Mouse (Mus musculus): Measurements from ENCODE around the gene 6030408B16Rik. TPM values are rescaled to one million over a fixed set of nuclear protein-coding genes. Genes with fewer than 3 reads are reported as not detected.
"Not testable (repeated sequence)": the region's sequence is repeated elsewhere in the genome, so short reads cannot be mapped to it uniquely, and the experiment has no call there.

Gene 6030408B16Rik
- polyA plus RNA-seq, 1 experiment from 2014 or later = 1.3 TPM

DNA sequence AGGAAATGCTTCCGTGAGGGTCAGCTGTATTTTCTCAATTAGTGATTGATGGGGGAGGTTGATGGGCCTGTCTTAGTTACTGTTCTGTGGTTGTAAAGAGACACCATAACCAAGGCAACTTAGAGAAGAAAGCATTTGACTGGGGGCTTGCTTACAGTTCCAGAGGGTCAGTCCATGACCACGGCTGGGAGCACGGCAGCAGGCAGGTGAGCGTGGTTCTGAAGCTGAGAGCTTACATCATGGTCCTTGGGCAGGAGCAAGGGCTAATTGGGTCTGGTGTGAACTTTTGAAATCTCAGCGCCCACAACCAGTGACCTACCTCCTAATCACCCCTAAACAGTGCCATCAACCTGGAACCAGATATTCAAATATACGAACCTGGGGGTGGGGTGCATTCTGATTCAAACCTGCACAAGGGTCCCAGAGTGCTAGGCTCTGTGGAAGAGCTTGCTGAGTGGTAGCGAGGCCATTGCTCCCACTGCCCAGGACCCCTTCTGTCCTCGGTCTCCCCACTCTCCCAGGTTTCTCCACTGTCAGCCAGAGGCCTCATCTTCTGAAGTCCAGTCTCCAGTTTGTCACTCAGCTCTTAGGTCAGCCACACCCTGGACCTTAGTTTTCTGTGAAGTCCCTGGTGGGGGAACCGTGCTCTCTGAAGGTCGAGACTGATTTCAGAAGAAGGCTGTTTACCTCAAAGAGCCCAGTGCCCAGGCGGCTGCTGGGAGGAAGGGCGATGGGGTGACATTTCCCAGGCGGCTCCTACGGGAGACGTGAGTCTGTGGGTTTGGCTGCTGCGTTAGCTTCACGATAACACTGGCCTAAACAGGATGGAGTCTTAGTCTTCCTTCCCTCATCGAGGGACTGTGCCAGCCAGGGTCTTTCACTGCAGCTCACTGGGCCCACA lies 24.2 kb downstream of the 6030408B16Rik start:
- no peak overlapping the region for H3K4me2 ChIP-seq (replicated peaks)

DNA sequence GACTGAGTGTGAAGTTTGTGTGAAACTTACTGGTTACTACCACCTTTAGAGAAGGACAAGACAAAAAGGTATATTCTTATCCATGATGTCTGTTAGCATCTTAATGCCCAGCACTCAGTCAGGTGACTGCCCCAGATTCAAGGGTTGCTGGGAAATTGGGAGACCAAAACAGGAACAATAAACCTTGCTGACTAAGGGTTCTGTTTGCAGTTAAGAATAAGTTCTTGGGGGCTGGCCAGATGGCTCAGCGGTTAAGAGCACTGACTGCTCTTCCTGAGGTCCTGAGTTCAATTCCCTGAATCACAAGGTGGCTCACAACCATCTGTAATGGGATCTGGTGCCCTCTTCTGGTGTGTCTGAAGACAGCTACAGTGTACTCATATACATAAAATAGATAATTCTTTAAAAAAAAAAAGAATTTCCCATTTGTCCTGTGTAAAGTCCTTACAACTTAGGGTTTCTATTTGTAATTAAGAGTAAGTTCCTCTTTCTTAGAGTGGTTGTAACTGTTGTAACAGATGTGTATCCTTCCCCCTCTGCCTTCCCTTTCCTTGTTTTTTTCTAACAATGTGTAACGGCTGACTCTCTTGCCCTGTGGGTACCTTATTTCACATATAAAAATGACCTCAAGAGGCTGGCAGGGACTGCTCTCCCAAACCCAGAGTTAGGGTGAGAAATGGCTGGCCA lies 24.9 kb downstream of the 6030408B16Rik start:
- no peak overlapping the region for H3K9ac ChIP-seq
- no peak overlapping the region for H3K4me2 ChIP-seq (replicated peaks)
- no peaks in the 10 kb centered on the region for H3K36me3 ChIP-seq
- no peaks in the 10 kb centered on the region for H3K9me3 ChIP-seq (replicated peaks)
- ATAC-seq (ENCODE audit: insufficient number of reproducible peaks, low FRiP score, low TSS enrichment, low read depth) = no peak
- H3K27ac ChIP-seq (replicated peaks) = no peak overlapping the region
- H3K27me3 ChIP-seq = no peaks in the 10 kb centered on the region
- 0 out of 2 replicates have a peak, but pooled peaks cover 10% of the 10 kb centered on the region for H3K4me1 ChIP-seq
- H3K4me3 ChIP-seq (replicated peaks) = no peak overlapping the region
- WGBS = 65% methylated on average over 2 of the region's 2 CpGs

More for the DNA sequence above, 24.2 kb downstream of the 6030408B16Rik start:
- no peak overlapping the region for H3K27ac ChIP-seq (replicated peaks)
- no peaks in the 10 kb centered on the region for H3K9me3 ChIP-seq (replicated peaks)
- 77% methylated on average over 18 of the region's 18 CpGs for WGBS
- H3K9ac ChIP-seq = no peak overlapping the region
- 0 out of 2 replicates have a peak, but pooled peaks cover 10% of the 10 kb centered on the region for H3K4me1 ChIP-seq
- no peak overlapping the region for H3K4me3 ChIP-seq (replicated peaks)
- H3K27me3 ChIP-seq = no peaks in the 10 kb centered on the region
- H3K36me3 ChIP-seq = no peaks in the 10 kb centered on the region
- no peak for ATAC-seq (ENCODE audit: insufficient number of reproducible peaks, low FRiP score, low TSS enrichment, low read depth)

DNA sequence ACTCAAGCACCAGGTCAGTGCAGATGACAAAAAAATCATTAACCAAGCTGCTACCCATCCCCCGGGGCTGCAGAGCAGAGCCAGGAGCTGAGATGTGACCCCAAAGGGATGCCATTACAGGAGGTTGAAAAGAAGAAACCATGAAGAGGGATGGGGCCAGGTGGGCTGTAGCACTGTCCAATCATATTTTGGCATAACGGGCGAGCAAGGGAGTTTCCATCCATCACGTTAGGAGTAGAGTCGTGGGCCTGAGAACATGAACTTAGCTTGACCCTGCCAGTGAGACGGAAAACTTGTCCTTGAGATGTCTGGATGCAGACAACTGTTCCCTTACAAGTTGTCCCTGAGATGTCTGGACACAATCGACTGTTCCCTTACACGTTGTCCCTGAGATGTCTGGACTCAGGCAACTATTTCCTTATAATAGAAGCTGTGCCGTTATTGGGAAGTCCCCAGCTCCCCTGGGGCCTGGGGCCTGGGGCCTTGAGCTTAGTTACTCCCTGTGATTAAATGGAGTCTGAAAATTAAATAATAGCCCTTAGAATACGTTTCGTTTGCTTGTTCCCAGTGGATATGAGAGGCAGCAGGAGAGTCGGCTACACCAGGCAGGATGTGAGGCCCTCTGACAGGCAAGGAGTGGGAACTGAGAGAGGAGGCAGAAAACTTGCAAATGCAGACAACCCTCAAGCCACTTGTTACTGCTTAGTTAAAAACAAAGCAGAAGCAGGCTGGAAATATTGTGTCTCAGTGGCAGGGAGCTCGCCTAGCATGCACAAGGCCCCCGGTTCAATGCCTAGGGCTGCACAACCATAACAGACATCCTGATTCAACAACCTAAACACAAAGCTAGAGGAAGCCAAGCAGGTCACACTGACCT lies 26.1 kb downstream of the 6030408B16Rik start:
- Histone ChIP-seq H3K36me3 (no peaks in the 10 kb centered on the region), H3K9ac (no peak overlapping the region), H3K4me3 (replicated peaks) (no peak overlapping the region), H3K27me3 (no peaks in the 10 kb centered on the region), H3K27ac (replicated peaks) (no peak overlapping the region), H3K4me2 (replicated peaks) (no peak overlapping the region), H3K4me1 (0 out of 2 replicates have a peak, but pooled peaks cover 10% of the 10 kb centered on the region), H3K9me3 (replicated peaks) (no peaks in the 10 kb centered on the region)
- ATAC-seq (ENCODE audit: insufficient number of reproducible peaks, low FRiP score, low TSS enrichment, low read depth) = no peak
- WGBS = 52% methylated on average over 14 of the region's 14 CpGs

DNA sequence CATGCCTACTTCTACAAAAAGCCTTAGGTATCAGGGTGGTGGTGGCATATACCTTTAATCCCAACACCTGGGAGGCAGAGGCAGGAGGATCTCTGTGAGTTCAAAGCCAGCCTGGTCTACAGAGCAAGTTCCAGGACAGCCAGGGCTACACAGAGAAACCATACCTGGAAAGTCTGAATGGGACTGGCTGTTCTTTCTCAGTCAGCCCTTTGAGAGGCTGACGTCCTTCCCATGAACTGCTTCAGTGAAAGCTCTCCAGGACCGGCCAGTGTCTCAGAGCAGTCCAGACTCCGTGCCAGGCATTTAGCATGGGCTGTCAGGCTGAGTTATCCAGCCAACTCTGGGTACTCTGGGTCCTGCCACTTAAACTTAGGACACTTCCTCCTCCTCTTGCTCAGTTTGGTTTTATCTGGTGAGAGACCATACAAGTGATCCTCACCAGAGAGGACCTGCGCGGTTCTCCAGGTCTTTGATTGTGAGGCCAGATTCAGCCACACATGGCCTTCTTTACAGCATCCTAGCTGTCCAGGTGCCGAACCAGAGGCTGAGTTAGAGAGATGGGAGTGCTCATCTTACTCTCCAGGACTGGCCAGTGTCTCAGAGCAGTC lies 27.1 kb downstream of the 6030408B16Rik start:
- no peak for ATAC-seq (ENCODE audit: insufficient number of reproducible peaks, low FRiP score, low TSS enrichment, low read depth)
- Histone ChIP-seq H3K4me3 (replicated peaks) (no peak overlapping the region), H3K36me3 (no peaks in the 10 kb centered on the region), H3K4me1 (0 out of 2 replicates have a peak, but pooled peaks cover 10% of the 10 kb centered on the region), H3K9ac (no peak overlapping the region), H3K27me3 (no peaks in the 10 kb centered on the region), H3K4me2 (replicated peaks) (no peak overlapping the region), H3K27ac (replicated peaks) (no peak overlapping the region), H3K9me3 (replicated peaks) (no peaks in the 10 kb centered on the region)
- WGBS = 83% methylated on average over 6 of the region's 6 CpGs

DNA sequence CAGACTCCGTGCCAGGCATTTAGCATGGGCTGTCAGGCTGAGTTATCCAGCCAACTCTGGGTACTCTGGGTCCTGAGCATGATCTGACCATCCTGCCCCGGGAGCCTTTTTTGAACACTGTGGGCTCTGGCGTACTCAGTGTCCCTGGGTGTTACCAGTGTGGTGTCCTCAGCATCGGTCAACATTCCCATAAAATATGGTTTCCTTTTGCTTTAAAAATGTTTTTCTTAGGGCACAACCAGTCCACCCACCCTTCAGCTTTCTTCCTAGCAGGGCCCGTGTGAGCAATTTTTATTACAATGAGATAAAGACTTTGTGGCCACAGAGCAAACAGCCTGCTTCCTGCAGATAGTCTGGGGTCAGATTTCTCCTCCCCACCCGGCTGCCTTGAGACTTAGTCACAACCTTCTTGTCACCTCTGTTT lies 27.6 kb downstream of the 6030408B16Rik start:
- Histone ChIP-seq H3K9ac (no peak overlapping the region), H3K36me3 (no peaks in the 10 kb centered on the region), H3K4me2 (replicated peaks) (no peak overlapping the region), H3K27ac (replicated peaks) (no peak overlapping the region), H3K4me1 (0 out of 2 replicates have a peak, but pooled peaks cover 9% of the 10 kb centered on the region), H3K27me3 (no peaks in the 10 kb centered on the region), H3K4me3 (replicated peaks) (no peak overlapping the region), H3K9me3 (replicated peaks) (no peaks in the 10 kb centered on the region)
- no peak for ATAC-seq (ENCODE audit: insufficient number of reproducible peaks, low FRiP score, low TSS enrichment, low read depth)
- 52% methylated on average over 6 of the region's 6 CpGs for WGBS

DNA sequence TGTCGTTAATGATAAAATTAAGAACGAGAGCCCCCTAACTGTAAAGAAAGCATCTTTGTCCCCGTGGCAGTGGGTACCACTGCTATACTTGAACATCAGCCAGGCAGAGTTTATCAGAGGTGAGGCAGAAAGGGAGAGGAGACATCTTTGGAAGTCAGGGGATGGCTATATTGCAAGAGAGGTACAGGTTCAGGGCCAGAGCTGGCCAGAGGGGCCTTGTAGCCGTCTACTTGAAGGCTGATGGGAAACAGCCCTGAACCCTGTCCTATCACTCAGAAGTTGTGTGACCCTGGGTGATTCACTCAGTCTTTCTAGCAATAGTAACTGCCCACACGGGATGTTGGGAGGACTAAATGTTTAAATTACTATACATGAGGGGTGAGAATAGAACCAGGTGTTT lies 28.1 kb downstream of the 6030408B16Rik start:
- no peaks in the 10 kb centered on the region for H3K36me3 ChIP-seq
- no peak overlapping the region for H3K4me2 ChIP-seq (replicated peaks)
- H3K4me3 ChIP-seq (replicated peaks) = no peak overlapping the region
- H3K4me1 ChIP-seq = peaks cover 4% of the 10 kb centered on the region; the same call in 1 of the 2 replicates
- no peak for ATAC-seq (ENCODE audit: insufficient number of reproducible peaks, low FRiP score, low TSS enrichment, low read depth)
- no peak overlapping the region for H3K9ac ChIP-seq
- WGBS = 51% methylated on average over 5 of the region's 5 CpGs
- no peak overlapping the region for H3K27ac ChIP-seq (replicated peaks)
- no peaks in the 10 kb centered on the region for H3K9me3 ChIP-seq (replicated peaks)
- H3K27me3 ChIP-seq = no peaks in the 10 kb centered on the region

DNA sequence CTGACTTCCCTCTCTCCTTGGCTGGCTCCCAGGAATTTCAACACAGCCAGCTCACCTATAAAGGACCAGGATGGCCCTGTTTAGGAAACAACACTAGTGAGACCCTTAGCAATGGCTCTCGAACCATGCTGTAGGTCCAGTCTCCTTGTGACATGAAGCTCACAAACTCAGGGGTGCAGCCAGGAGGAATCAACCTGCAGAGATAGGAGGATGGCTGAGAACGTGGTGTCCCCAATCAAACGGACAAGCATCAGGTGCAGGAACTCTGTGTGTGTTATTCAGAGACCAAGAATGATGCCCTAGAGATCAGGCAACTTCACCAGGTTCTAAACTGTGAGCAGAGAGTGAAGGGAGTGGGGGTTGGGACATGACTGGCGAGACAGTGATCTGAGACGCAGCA lies 29.1 kb downstream of the 6030408B16Rik start:
- Histone ChIP-seq H3K4me2 (replicated peaks) (no peak overlapping the region), H3K27me3 (no peaks in the 10 kb centered on the region), H3K4me1 (peaks cover 4% of the 10 kb centered on the region), H3K9me3 (replicated peaks) (no peaks in the 10 kb centered on the region), H3K9ac (no peak overlapping the region), H3K36me3 (no peaks in the 10 kb centered on the region), H3K4me3 (replicated peaks) (no peak overlapping the region), H3K27ac (replicated peaks) (no peak overlapping the region)
- ATAC-seq (ENCODE audit: insufficient number of reproducible peaks, low FRiP score, low TSS enrichment, low read depth) = no peak
- WGBS = 81% methylated on average over 5 of the region's 5 CpGs

DNA sequence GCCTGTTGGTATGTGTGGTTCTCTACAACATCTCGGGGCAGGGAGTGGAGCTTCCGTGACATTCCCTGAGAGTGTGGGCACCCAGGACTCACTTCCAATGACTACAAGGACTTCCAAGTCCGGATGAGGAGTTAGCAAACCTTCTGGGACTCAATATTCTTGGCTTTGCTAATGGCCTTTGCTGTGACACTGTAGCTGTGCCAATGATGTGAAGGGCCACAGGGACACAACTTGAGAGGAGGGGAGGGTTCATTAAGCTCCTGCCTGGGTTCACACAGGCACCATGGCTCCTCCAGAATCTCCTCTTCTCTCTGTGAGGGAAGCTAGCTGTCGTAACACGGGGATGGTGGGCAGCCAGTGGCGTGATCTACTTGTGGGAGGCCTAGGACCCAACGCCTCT lies 29.6 kb downstream of the 6030408B16Rik start:
- H3K36me3 ChIP-seq = no peaks in the 10 kb centered on the region
- ATAC-seq (ENCODE audit: insufficient number of reproducible peaks, low FRiP score, low TSS enrichment, low read depth) = no peak
- no peak overlapping the region for H3K9ac ChIP-seq
- 90% methylated on average over 7 of the region's 7 CpGs for WGBS
- H3K4me2 ChIP-seq (replicated peaks) = no peak overlapping the region
- no peak overlapping the region for H3K4me3 ChIP-seq (replicated peaks)
- H3K27ac ChIP-seq (replicated peaks) = no peak overlapping the region
- H3K9me3 ChIP-seq (replicated peaks) = no peaks in the 10 kb centered on the region
- H3K4me1 ChIP-seq = peaks cover 9% of the 10 kb centered on the region
- H3K27me3 ChIP-seq = no peaks in the 10 kb centered on the region

DNA sequence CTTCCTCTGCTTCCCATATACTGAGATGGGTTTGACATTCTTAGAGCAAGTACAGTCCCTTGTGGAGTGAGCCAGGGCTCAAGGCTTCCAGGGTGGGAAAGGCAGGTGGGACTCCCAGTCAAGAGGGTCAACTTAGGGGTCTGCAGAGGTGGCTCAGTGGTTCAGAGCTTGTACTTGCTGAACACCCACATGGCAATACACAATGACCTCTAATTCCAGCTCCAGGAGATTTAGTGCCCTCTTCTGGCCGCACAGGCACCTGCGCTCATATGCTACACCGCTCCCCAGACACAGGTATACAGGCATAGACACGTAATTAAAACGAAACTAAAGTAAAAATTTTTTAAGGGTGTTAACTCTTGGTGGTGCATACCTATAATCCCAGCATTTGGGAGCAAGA lies 30.5 kb downstream of the 6030408B16Rik start:
- Histone ChIP-seq H3K27me3 (no peaks in the 10 kb centered on the region), H3K27ac (replicated peaks) (no peak overlapping the region), H3K4me2 (replicated peaks) (no peak overlapping the region), H3K4me3 (replicated peaks) (no peak overlapping the region), H3K4me1 (peaks cover 12% of the 10 kb centered on the region), H3K36me3 (no peaks in the 10 kb centered on the region), H3K9ac (no peak overlapping the region), H3K9me3 (replicated peaks) (no peaks in the 10 kb centered on the region)
- no peak for ATAC-seq (ENCODE audit: insufficient number of reproducible peaks, low FRiP score, low TSS enrichment, low read depth)
- WGBS = 84% methylated on average over 5 of the region's 5 CpGs

DNA sequence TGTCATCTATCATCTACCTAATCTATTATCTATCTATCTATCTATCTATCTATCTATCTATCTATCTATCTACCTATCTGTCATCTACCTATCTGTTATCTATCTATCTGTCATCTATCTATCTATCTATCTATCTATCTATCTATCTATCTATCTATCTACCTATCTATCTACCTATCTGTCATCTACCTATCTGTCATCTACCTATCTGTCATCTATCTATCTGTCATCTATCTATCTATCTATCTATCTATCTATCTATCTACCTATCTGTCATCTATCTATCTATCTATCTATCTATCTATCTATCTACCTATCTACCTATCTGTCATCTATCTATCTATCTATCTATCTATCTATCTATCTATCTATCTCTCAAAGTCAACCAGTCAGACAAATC lies 31.4 kb downstream of the 6030408B16Rik start:
- peaks cover 17% of the 10 kb centered on the region for H3K4me1 ChIP-seq
- not testable (repeated sequence) for H3K27me3 ChIP-seq; H3K9ac ChIP-seq; H3K9me3 ChIP-seq (replicated peaks); H3K4me3 ChIP-seq (replicated peaks); H3K36me3 ChIP-seq; H3K27ac ChIP-seq (replicated peaks); H3K4me2 ChIP-seq (replicated peaks); ATAC-seq (ENCODE audit: insufficient number of reproducible peaks, low FRiP score, low TSS enrichment, low read depth)

All from embryonic facial prominence, embryonic 15.5 days (tissue).